Mouse (Mus musculus) heart, postnatal 25 days (tissue): Measurements from ENCODE around the gene Mpped2. TPM values are rescaled to one million over a fixed set of nuclear protein-coding genes. Genes with fewer than 3 reads are reported as not detected.

Source experiments
- DNase-seq: peaks from one replicate; pipeline ENCODE4 v3.0.0; 2022; ENCODE audit warnings: low spot score
- intact Hi-C: fragments of 180-260 bp; cut with DNase I; formaldehyde crosslinking; loops from one replicate; pipeline ENCODE4 v1.15.1; 2025
- total RNA-seq, 2 experiments: library from RNA; stranded (reverse); gene quantifications; 2 replicates each; pipeline ENCODE4 v1.2.3; 2021

Gene Mpped2
- total RNA-seq, 2 experiments from 2014 or later, result 18.1 to 18.7 TPM

- no peak for DNase-seq
- intact Hi-C loops, result no loop called here
Measured at GRCm38 (mm10) chr2:106735211-106735610, 42.1 kb downstream of the Mpped2 start.

DNA sequence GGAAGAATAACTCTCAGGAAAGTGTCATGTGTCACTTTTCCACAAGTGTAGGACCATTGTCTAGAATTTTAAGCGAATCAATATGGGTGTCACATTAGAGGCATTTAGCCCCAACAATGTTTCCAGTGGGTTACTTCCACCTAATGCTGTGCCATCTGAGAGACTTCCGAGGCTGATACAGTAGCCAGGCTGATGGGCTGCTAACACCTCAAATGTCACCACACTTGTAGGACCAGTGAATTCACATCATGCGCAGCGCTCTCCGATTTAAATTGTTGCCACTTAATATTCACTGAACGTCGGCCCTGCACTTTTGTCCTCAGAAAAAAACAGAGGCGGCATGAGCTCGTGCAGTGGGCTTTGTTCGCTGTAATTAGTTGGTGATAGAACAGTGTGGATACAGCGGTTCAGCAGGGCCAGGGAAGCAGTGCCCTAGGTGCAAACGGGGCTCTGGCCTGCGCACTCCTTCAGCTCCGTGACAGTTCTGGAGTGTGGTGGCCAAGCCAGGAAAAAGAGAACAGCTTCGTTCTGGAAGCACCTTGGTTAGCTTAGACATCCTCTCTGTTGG lies 42.8 kb downstream of the Mpped2 start:
- DNase-seq, result no peak
- intact Hi-C loops, result no loop called here

- intact Hi-C loops, result no loop called here
- DNase-seq, result no peak
Measured at GRCm38 (mm10) chr2:106738951-106739350, 45.9 kb downstream of the Mpped2 start.

DNA sequence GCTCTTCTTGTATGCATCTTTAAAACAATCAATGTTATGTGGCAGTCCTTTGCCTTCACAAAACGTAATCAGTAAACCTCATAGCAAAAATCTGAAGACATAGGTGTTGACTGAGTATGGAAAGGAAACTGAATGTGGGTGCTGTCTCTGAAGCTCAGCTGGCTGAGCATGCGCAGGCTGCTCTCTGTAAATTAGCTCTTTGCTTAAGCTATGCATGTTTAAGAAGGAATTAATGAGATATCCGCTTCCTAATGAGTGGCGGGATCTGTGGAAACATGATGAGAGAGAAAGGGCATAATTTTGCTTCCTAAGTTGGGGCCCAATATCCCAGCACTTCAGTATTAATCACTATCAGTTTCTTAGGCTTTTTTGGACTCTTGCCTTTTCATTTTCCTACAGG lies 51.0 kb downstream of the Mpped2 start:
- DNase-seq, result no peak
- intact Hi-C loops, result no loop called here

- intact Hi-C loops, result no loop called here
- no peak for DNase-seq
Measured at GRCm38 (mm10) chr2:106744601-106745000, 51.5 kb downstream of the Mpped2 start.

DNA sequence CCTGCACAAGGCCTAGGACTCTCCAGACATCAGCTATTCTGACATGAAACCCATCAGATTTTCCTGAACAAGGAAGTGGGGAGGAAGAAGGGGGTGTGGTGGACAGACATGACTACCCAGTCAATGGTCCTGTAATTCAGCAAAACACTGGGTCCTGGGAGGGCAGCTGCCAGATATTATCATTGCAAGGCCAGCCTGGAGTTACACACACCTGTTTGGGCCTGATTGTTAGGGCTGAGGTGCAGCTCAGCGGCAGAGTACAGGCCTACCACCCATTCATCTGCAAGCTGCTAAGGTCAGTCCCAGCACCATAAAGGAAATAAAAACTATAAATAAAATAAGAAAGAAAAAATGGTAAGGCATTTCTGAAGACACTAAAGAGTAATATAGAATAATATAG lies 52.3 kb downstream of the Mpped2 start:
- intact Hi-C loops, result no loop called here
- DNase-seq, result no peak

GRCm38 (mm10) chr2:106746211-106746610 lies 53.1 kb downstream of the Mpped2 start:
- intact Hi-C loops, result no loop called here
- no peak for DNase-seq

DNA sequence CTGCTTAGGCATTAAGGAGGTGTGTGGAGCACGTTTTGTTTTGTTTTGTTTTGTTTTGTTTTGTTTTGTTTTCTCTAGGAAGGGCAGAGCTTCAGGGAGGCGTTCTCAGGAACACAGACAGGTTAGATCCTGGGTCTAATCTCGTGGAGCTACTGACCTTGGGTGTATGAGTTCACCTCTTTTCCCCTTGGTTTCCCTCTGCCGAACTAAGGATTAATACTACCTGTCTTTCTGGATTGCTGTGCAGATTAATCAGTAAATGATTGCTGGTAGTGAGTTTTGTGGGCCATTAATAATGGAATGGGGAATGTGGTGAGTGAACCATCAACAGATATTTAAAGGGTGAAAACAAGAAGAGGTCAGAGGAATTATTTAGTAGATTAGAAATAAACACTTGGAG lies 53.8 kb downstream of the Mpped2 start:
- no peak for DNase-seq
- intact Hi-C loops, result no loop called here

DNA sequence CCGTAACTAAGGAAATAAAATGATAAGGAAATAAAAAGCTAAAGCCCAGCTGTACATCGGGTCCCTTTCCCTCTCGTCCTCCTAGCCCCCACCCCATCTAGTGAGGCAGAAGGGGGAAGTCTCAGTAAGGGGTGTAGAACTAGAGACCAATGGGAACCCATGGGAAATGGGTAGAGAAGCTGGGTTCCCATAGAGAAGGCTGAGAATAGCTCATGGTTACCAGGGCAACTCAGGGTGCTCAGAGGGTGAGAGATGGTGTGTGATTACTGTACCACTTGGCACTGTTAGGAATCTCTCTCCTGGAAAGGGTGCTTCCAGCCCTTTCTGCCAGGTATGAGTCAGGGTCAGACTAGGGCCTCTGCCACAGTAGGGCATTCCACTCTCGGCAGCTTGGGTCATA lies 54.3 kb downstream of the Mpped2 start:
- no peak for DNase-seq
- intact Hi-C loops, result no loop called here

DNA sequence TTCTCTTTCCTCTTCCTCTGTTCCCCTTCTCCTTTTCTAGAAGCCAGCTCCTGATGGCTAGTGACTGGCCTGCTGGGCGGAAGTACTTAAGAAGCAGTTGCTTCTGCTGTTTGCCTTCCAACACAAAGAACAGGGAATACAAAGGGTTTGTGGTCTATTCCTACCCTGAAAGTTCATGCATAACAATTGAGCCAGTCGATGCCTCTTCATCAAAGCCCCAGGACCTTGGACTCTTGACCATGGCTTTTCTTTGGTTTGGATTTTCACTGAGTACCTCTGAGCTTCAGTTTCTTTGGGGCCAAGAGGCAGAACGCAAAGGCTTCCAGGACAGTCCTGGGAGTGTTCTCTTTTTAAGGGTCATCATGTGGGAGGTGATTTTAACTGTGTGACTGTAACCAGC lies 57.8 kb downstream of the Mpped2 start:
- intact Hi-C loops, result no loop called here
- DNase-seq, result no peak

DNA sequence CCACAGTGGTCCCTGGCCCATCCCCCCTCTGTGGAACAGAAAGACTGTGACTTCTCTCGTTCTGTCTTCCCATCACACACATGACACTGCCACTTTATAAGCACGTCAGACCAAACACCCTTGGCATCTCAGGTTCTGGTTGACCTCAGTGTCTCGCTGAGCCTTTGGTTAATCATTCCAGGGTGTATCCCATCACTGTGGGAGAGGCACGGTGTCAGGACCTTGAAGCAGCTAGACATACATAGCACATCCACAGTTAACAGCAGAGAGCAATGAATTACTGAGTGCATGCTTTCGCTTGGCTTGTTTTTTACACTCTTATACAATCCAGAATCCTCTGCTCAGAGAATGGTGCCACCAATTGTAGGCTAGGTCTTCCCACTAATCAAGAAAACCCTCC lies 60.6 kb downstream of the Mpped2 start:
- no peak for DNase-seq
- intact Hi-C loops, result no loop called here

- DNase-seq, result no peak
- intact Hi-C loops, result no loop called here
Measured at GRCm38 (mm10) chr2:106754696-106755095, 61.6 kb downstream of the Mpped2 start.

DNA sequence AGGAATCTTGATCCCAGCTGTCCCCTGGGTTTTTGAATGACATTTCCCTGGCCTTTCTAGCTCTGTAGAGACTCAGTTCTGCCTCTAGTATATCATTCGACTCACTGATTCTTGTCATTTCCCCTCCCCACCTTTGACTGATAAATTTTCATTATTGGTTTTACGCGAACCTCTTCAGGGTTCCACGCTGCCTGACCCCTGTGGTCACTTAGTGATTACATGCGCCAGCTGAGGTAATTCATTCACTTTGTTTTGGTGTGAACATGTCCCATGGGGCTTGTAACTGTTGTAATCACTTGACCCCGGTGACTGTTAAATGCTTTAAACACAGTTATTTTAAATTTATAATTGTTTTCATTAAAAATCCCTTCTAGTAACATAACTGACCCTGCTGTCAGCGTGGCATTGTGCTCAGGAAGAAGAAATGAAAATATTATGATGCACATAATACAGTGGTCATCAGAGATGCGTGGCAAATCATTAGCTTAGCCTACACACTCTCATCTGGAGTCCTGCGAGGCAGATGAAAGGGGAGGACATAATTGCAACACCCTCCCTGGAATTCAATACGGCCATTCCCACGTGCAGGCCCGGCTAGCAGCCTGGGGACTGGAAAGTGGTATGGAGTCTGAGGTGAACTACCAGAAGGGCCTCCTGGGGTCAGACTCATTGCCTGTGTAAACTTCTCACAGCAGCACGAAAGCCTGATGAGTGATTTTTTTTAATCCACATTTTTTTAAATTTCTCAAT lies 63.5 kb downstream of the Mpped2 start:
- intact Hi-C loops, result no loop called here
- no peak for DNase-seq

DNA sequence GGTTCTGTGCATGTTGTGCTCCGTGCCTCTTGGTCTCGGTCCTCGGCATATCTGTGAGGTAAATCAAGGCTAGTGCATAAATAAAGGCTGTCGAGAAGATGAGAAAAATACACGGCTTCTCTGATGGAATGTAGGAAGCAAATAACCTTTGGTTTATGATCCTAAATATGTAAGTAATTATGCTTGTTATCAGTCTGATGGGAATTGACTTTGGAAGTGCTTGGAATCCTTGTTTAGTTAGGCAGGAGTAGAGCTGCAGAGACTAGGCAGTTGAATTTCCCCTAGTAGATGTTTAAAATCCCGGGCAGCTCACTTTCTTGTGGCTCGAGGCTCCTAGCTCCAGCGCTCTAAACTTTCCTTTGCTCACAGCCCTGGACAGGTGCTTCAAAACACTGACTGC lies 69.9 kb downstream of the Mpped2 start:
- intact Hi-C loops, result no loop called here
- no peak for DNase-seq

GRCm38 (mm10) chr2:106769236-106769635 lies 76.2 kb downstream of the Mpped2 start:
- no peak for DNase-seq
- intact Hi-C loops, result no loop called here

- intact Hi-C loops, result no loop called here
- no peak for DNase-seq
Measured at GRCm38 (mm10) chr2:106772643-106773042, 79.6 kb downstream of the Mpped2 start.

DNA sequence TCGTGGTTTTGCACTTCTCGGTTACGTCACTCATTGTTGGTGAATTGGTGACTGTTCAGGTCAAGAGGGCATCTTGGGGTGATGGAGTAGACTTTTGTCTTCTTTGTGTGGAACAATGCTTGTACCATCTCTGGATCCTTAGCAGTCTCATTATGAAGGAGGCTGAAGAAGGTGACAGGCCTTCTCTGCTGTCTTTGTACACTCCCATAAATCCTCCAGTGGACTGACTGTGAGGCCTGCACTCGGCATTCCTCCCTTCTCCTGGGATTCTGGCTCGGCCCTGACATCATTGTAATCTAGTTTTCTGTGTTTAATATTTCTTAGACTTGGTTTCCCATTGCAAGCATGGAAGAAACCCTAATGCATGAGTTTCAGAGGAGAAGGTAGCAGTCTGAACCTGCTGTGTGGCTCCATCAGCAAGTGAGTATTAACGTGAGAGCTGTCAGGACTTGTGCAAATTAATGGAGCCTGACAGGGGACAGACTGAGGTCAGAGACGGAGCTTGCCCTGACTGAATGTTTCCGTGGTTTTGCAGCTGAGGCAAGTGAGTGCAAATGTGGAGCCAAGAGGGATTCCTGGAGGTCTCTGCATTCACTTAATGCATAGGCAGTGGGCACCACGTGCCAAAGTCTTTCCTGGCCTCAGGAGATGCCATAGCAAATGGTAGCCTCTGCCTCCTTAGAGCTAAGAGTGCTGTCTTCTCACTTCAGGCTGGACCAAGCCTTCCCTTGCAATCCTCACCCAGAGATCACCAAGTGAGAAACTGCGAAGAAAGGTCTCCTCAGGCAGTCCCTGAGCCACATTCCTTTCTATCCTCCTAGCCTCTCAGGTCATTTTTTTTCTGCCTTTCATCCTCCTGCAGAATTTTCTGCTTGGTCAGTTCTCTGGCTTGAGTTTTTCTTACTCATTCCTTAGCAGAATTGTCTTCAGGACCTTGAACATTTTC lies 81.5 kb downstream of the Mpped2 start:
- DNase-seq, result no peak
- intact Hi-C loops, result no loop called here

DNA sequence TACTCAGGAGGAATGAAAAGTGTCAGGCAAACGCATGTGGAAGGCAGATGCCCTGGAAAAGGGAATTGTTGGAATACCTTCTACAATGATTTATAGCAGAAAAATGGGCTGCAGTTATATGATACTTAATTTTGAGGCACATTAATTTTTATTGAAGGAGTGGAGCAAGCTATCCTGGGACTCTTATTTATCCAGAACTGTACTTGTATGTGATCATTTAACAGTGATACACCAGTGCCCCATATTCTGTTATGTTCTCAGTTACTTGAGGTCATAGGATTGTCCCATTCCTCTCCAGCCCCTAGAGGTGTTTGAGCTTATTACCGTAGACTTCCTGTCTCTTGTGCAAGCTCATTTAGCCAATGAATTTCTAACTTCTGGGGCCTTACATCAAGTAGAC lies 82.9 kb downstream of the Mpped2 start:
- intact Hi-C loops, result no loop called here
- DNase-seq, result no peak

GRCm38 (mm10) chr2:106778861-106779516 lies 85.9 kb downstream of the Mpped2 start:
- intact Hi-C loops, result no loop called here
- DNase-seq, result no peak
